Mouse (Mus musculus) forelimb bud, embryonic 11.5 days (tissue): Measurements from ENCODE around the gene Cntfr.

Source experiments
- DNase-seq: peaks from one replicate; pipeline ENCODE4 v3.0.0-alpha.2; 2012; ENCODE audit warnings: low read depth, low spot score

Cntfr gene

DNA sequence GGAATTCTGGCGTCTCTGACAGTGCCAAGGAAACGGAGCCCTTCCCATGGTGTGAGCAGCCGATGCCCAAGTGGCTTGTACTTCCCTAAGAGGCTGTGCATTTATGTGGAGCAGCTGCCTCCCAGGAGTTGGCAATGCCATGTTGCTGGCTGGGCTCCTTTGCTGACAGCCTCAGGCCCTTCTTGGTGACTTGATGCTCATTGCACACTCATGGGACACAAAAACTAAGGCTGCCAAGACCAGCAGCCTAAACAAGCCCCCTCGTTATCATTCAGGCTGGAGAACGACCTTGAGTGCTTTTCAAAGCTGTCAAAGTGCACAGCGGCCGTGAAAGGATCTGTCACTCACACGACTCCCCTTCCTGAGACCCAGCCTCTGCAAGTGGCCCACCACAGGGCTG lies 84.7 kb downstream of the Cntfr start:
- DNase-seq: no peak

DNA sequence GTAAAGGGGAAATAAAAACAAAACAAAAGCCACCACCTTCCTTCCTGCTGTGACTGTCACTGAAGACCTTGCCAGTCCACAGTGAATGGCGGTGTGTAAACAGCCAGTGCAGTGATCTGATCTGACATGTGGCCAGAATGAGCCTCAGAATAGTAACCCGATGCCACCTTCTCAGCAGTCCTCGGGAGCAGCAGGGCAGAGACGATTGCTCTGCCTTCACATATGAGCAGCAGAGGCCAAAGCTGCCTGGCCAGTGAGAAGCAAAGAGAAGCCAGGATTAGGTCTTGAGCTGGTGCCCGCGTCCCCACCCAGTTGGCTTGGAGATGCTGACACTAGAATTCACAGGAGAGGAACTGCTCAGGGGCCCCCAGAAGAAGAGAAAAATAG lies 86.3 kb downstream of the Cntfr start:
- no peak for DNase-seq

DNA sequence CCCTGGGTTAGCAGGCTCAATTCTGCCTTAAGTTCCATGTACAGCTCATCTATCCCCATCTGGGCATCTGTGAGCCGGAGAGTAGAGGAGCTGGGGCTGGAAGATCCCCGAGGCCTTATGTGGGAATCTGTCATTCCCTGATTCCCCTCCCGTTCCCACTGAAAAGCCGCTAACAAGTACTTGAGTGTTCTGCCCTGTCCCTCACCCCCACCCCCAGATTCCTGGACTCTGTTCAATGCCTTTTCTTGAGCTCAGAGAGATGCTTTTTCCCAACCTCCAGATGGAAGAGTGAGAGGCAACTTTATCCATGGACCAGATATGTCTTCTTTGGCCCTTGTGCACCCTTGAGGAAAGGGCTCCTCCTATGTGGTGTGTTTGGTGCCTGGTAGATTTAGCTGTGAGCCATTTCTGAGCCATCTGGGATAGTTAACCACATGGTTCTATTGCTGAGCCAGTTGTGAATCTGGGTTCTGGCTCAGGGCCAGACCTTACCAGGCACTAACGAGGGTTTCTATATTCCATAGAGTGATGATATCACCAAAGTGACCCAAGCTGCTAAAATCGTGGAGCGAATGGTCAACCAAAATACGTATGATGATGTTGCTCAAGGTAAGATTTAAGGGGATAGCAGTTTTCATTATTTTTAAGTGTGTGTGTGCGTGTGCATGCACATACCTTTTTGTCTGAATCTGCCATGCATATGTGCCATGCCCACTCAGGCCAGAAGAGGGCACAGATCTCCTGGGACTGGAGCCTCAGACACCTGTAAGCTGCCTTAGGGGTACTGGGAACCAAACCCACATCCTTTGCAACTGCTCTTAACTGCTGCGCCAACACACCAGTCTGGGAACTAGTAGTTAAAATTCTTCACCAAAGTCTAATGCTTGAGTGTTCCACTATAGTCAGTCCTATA lies 87.0 kb downstream of the Cntfr start:
- DNase-seq: no peak
